Mouse (Mus musculus): Measurements from ENCODE around the gene Ctsw. TPM values are rescaled to one million over a fixed set of nuclear protein-coding genes. Genes with fewer than 3 reads are reported as not detected.

Gene Ctsw
- polyA plus RNA-seq, 1 experiment from 2014 or later: 4.5 TPM

GRCm38 (mm10) chr19:5486286-5486685 is 18.0 kb upstream of the Ctsw start:
- no peaks in the 10 kb centered on the region for H3K27me3 ChIP-seq (replicated peaks)
- H3K4me2 ChIP-seq: 0 out of 2 replicates have a peak overlapping the region, but pooled peaks have one; percentile 85
- peaks cover 42% of the 10 kb centered on the region for H3K36me3 ChIP-seq
- no peak overlapping the region for H3K9ac ChIP-seq (replicated peaks)
- H3K4me1 ChIP-seq: peaks cover 35% of the 10 kb centered on the region
- no peaks in the 10 kb centered on the region for H3K9me3 ChIP-seq (replicated peaks)
- WGBS: 88% methylated on average over 8 of the region's 8 CpGs
- no peak overlapping the region for H3K27ac ChIP-seq (replicated peaks)
- ATAC-seq (ENCODE audit: low FRiP score): no peak
- H3K4me3 ChIP-seq (replicated peaks): no peak overlapping the region

GRCm38 (mm10) chr19:5485821-5486220 is 17.5 kb upstream of the Ctsw start:
- no peak overlapping the region for H3K4me2 ChIP-seq
- H3K27me3 ChIP-seq (replicated peaks): no peaks in the 10 kb centered on the region
- H3K4me3 ChIP-seq (replicated peaks): no peak overlapping the region
- H3K9me3 ChIP-seq (replicated peaks): no peaks in the 10 kb centered on the region
- H3K27ac ChIP-seq (replicated peaks): no peak overlapping the region
- peaks cover 44% of the 10 kb centered on the region for H3K36me3 ChIP-seq
- H3K9ac ChIP-seq (replicated peaks): no peak overlapping the region
- 94% methylated on average over 7 of the region's 7 CpGs for WGBS
- ATAC-seq (ENCODE audit: low FRiP score): no peak
- H3K4me1 ChIP-seq: peaks cover 35% of the 10 kb centered on the region

DNA sequence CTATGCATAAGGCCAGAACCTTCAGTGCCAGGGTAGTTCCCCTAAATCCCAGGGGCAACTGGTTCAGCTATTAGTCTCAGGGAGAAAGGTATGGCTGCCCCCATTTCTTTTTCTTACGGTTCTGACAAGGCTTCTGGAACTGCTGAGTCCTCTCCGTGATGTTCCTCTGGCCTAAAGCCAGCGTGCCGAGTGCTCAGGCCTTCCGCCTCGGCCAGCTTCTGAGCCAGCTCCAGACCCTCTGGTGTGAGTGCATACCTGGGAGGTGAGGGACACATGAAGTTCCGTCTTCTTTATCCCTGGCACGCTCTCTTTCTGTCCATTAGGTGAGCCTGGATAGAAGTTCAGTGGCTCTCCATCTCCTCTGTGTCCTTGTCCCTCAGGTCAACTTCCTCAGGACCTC is 17.1 kb upstream of the Ctsw start:
- H3K4me2 ChIP-seq: no peak overlapping the region
- peaks cover 35% of the 10 kb centered on the region for H3K4me1 ChIP-seq
- no peak for ATAC-seq (ENCODE audit: low FRiP score)
- no peak overlapping the region for H3K4me3 ChIP-seq (replicated peaks)
- 95% methylated on average over 8 of the region's 8 CpGs for WGBS
- H3K27ac ChIP-seq (replicated peaks): no peak overlapping the region
- no peak overlapping the region for H3K9ac ChIP-seq (replicated peaks)
- no peaks in the 10 kb centered on the region for H3K27me3 ChIP-seq (replicated peaks)
- H3K36me3 ChIP-seq: peaks cover 44% of the 10 kb centered on the region
- H3K9me3 ChIP-seq (replicated peaks): no peaks in the 10 kb centered on the region

- no peak overlapping the region for H3K4me2 ChIP-seq
These were observed 16.2 kb upstream of the Ctsw start for GRCm38 (mm10) chr19:5484496-5484895.

GRCm38 (mm10) chr19:5483386-5484359 is 15.4 kb upstream of the Ctsw start:
- Histone ChIP-seq H3K27me3 (replicated peaks) (no peaks in the 10 kb centered on the region), H3K4me3 (replicated peaks) (no peak overlapping the region), H3K36me3 (peaks cover 58% of the 10 kb centered on the region), H3K4me2 (no peak overlapping the region), H3K4me1 (peaks cover 21% of the 10 kb centered on the region), H3K27ac (replicated peaks) (no peak overlapping the region), H3K9me3 (replicated peaks) (no peaks in the 10 kb centered on the region), H3K9ac (replicated peaks) (no peak overlapping the region)
- WGBS: 95% methylated on average over 19 of the region's 19 CpGs
- ATAC-seq (ENCODE audit: low FRiP score): no peak

More at GRCm38 (mm10) chr19:5484496-5484895, 16.2 kb upstream of the Ctsw start:
- Histone ChIP-seq H3K36me3 (peaks cover 52% of the 10 kb centered on the region), H3K27me3 (replicated peaks) (no peaks in the 10 kb centered on the region), H3K9ac (replicated peaks) (no peak overlapping the region), H3K4me1 (peaks cover 29% of the 10 kb centered on the region), H3K27ac (replicated peaks) (no peak overlapping the region), H3K4me3 (replicated peaks) (no peak overlapping the region), H3K9me3 (replicated peaks) (no peaks in the 10 kb centered on the region)
- 89% methylated on average over 5 of the region's 5 CpGs for WGBS
- ATAC-seq (ENCODE audit: low FRiP score): no peak

DNA sequence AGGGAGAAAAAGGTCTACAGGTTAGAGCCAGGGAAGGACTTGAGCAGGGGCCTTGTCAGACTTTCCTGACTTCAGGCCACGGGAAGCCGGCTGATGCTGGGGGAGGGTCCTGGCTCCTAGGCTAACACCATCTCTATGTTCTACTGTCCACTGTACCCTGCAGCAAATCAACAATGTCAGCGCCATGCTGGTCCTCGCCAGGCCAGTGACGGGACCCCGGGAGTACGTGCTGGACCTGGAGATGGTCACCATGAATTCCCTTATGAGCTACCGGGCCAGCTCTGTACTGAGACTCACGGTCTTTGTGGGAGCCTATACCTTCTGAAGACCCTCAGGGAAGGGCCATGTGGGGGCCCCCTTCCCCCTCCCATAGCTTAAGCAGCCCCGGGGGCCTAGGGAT is 13.1 kb upstream of the Ctsw start:
- H3K9me3 ChIP-seq (replicated peaks): no peaks in the 10 kb centered on the region
- 89% methylated on average over 10 of the region's 10 CpGs for WGBS
- H3K36me3 ChIP-seq: peaks cover 58% of the 10 kb centered on the region
- no peak overlapping the region for H3K4me2 ChIP-seq
- no peak overlapping the region for H3K27ac ChIP-seq (replicated peaks)
- no peak overlapping the region for H3K4me3 ChIP-seq (replicated peaks)
- H3K27me3 ChIP-seq (replicated peaks): no peaks in the 10 kb centered on the region
- no peak overlapping the region for H3K9ac ChIP-seq (replicated peaks)
- no peak for ATAC-seq (ENCODE audit: low FRiP score)
- H3K4me1 ChIP-seq: peaks cover 12% of the 10 kb centered on the region

DNA sequence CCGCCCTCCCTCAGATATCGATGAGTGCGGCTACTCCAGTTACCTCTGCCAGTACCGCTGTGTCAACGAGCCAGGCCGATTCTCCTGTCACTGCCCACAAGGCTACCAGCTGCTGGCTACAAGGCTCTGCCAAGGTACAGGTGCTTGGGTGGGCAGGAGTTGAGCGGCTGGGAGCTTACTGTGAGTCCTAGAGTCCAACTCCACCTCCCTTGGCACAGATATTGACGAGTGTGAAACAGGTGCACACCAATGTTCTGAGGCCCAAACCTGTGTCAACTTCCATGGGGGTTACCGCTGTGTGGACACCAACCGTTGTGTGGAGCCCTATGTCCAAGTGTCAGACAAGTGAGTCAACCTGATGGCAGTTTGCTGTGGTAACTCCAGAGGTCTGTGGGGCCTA is 11.7 kb upstream of the Ctsw start:
- Histone ChIP-seq H3K4me3 (replicated peaks) (no peak overlapping the region), H3K27ac (replicated peaks) (no peak overlapping the region), H3K9me3 (replicated peaks) (no peaks in the 10 kb centered on the region), H3K4me1 (peaks cover 19% of the 10 kb centered on the region), H3K27me3 (replicated peaks) (no peaks in the 10 kb centered on the region), H3K36me3 (peaks cover 52% of the 10 kb centered on the region), H3K9ac (replicated peaks) (no peak overlapping the region), H3K4me2 (no peak overlapping the region)
- no peak for ATAC-seq (ENCODE audit: low FRiP score)
- WGBS: 93% methylated on average over 10 of the region's 10 CpGs

- no peak for ATAC-seq (ENCODE audit: low FRiP score)
- Histone ChIP-seq H3K27ac (replicated peaks) (no peak overlapping the region), H3K4me2 (no peak overlapping the region), H3K36me3 (peaks cover 30% of the 10 kb centered on the region), H3K9me3 (replicated peaks) (no peaks in the 10 kb centered on the region), H3K4me1 (peaks cover 34% of the 10 kb centered on the region), H3K9ac (replicated peaks) (no peak overlapping the region), H3K4me3 (replicated peaks) (no peak overlapping the region), H3K27me3 (replicated peaks) (no peaks in the 10 kb centered on the region)
- WGBS: 88% methylated on average over 18 of the region's 18 CpGs
These were observed 9.5 kb upstream of the Ctsw start for GRCm38 (mm10) chr19:5477668-5478300.

DNA sequence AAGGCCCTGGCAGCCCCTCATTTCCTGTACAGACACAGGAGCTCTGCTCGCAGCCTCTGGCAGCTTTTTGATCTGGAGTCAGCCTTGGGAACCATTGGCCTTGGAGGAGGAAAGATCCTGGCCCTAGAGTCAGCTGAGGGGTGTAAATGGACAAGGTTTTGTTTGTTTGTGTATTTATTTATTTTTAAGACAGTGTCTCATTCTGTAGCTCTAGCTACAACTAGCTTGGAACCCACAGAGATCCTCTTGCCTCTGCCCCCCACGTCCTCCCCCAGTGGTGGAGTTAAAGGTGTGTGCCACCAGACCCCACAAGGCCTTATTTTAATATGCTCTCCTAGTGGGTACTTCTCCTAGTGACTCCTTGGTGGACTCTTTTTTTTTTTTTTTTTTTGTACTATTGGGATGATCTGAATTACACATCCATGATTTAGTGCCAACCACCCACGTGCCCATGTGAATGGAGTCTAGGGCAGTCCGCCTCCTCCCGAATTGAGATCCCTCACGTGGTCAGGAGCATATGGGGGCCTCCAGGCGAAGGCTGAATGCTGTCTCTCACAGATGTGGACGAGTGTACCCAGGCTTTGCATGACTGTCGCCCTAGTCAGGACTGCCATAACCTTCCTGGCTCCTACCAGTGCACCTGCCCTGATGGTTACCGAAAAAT is 8.8 kb upstream of the Ctsw start:
- Histone ChIP-seq H3K9ac (replicated peaks) (no peak overlapping the region), H3K4me1 (peaks cover 34% of the 10 kb centered on the region), H3K4me3 (replicated peaks) (no peak overlapping the region), H3K27me3 (replicated peaks) (no peaks in the 10 kb centered on the region), H3K4me2 (no peak overlapping the region), H3K9me3 (replicated peaks) (no peaks in the 10 kb centered on the region), H3K36me3 (peaks cover 24% of the 10 kb centered on the region), H3K27ac (replicated peaks) (no peak overlapping the region)
- ATAC-seq (ENCODE audit: low FRiP score): no peak
- 71% methylated on average over 10 of the region's 10 CpGs for WGBS

DNA sequence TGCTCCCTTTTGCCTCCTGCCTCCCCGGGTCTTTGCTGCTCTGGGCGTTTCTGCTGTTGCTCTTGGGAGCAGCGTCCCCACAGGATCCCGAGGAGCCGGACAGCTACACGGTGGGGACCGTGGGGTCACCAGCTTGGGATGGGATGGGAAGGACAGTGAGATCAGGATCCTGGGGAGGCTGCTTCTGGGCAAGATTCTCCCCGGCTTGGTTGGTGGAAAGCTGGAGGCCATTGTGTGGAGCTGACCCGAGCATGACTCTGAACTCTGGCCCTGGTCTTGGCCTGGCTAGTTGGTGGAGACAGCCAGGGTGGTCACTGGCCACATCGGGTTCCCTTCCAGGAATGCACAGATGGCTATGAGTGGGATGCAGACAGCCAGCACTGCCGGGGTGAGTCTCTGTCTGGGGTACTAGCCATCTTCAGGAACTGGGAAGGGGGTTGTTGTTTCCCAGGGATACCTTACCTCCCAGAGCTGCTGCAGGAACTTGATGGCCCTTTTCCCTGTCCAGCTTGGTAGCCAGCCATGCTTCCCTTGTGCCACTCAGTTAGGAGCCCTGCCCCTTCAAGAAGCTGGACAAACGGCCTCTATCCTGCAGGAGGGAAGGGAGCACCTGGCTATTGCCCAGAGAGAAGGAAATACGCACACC is 6.9 kb upstream of the Ctsw start:
- 22% methylated on average over 13 of the region's 13 CpGs for WGBS
- Histone ChIP-seq H3K9ac (replicated peaks) (peak overlapping the region; percentile 71), H3K4me3 (replicated peaks) (peak overlapping the region; percentile 61), H3K9me3 (replicated peaks) (no peaks in the 10 kb centered on the region), H3K4me2 (peak overlapping the region; percentile 97), H3K27me3 (replicated peaks) (no peaks in the 10 kb centered on the region), H3K27ac (replicated peaks) (peak overlapping the region; percentile 75), H3K36me3 (peaks cover 13% of the 10 kb centered on the region), H3K4me1 (peaks cover 34% of the 10 kb centered on the region)
- peak; percentile 25; the same call in 1 of the 2 replicates for ATAC-seq (ENCODE audit: low FRiP score)

All from neural tube, embryonic 15.5 days (tissue).